Mouse (Mus musculus) limb, embryonic 10.5 days (tissue): ENCODE measurements around the gene Slc26a10. TPM values are rescaled to one million over a fixed set of nuclear protein-coding genes. Genes with fewer than 3 reads are reported as not detected.
A peak's percentile ranks its signal among the peaks of the same experiment; 100 is the strongest.

Experiments
- DNase-seq: peaks from one replicate; pipeline ENCODE4 v3.0.0-alpha.2; 2017; ENCODE audit warnings: low spot score
- H3K27ac ChIP-seq: fragments of 300-500 bp; sonication (generic); 2 replicates; pipeline ENCODE4 v1.5.1; 2016; ENCODE audit warnings: mild to moderate bottlenecking
- H3K27me3 ChIP-seq: fragments of 300-500 bp; sonication (generic); 2 replicates; pipeline ENCODE4 v1.6.1; 2016; ENCODE audit warnings: low read depth, mild to moderate bottlenecking; ENCODE audit not compliant: poor library complexity, severe bottlenecking
- H3K36me3 ChIP-seq: fragments of 300-500 bp; sonication (generic); 2 replicates; pipeline ENCODE4 v1.6.1; 2016; ENCODE audit warnings: mild to moderate bottlenecking, moderate library complexity
- H3K4me1 ChIP-seq: fragments of 300-500 bp; sonication (generic); 2 replicates; pipeline ENCODE4 v1.6.1; 2016
- H3K4me3 ChIP-seq: fragments of 300-500 bp; sonication (generic); 2 replicates; pipeline ENCODE4 v1.5.1; 2016; ENCODE audit warnings: mild to moderate bottlenecking, moderate library complexity
- H3K9me3 ChIP-seq: fragments of 300-500 bp; sonication (generic); replicated peaks from 2 replicates; pipeline ENCODE4 v1.6.1; 2016; ENCODE audit warnings: mild to moderate bottlenecking
- WGBS: fragments of 180-500 bp; shearing (Covaris S2); methylation state at CpG from one replicate; pipeline ENCODE4 v1.1.7; 2016; 5-methylcytosine and 5-hydroxymethylcytosine counted together
- polyA plus RNA-seq: library from polyadenylated mRNA; unstranded; fragments of >200 nt; fragmentation: Nextera tagmentation; extraction: Ambion mirVana; gene quantifications from 2 replicates; pipeline ENCODE4 v1.2.1, GENCODE M21; 2016

The Slc26a10 gene
- polyA plus RNA-seq, 1 experiment from 2014 or later: 3.4 TPM

- WGBS: 85% methylated on average over 7 of the region's 7 CpGs
- H3K36me3 ChIP-seq: no peaks in the 10 kb centered on the region
- H3K27me3 ChIP-seq: no peaks in the 10 kb centered on the region
Observed at GRCm38 (mm10) chr10:127127711-127128279, 52.6 kb downstream of the Slc26a10 start.

GRCm38 (mm10) chr10:127126579-127126978 lies 53.9 kb downstream of the Slc26a10 start:
- Histone ChIP-seq H3K4me3 (no peak overlapping the region), H3K9me3 (no peaks in the 10 kb centered on the region), H3K4me1 (peaks cover 14% of the 10 kb centered on the region), H3K27me3 (no peaks in the 10 kb centered on the region), H3K36me3 (no peaks in the 10 kb centered on the region), H3K27ac (no peak overlapping the region)
- WGBS: 88% methylated on average over 5 of the region's 5 CpGs
- no peak for DNase-seq

More at GRCm38 (mm10) chr10:127127711-127128279, 52.6 kb downstream of the Slc26a10 start:
- no peak for DNase-seq
- Histone ChIP-seq H3K9me3 (no peaks in the 10 kb centered on the region), H3K4me3 (no peak overlapping the region), H3K4me1 (peaks cover 8% of the 10 kb centered on the region), H3K27ac (no peak overlapping the region)

GRCm38 (mm10) chr10:127125210-127126001 lies 55.0 kb downstream of the Slc26a10 start:
- no peak for DNase-seq
- Histone ChIP-seq H3K4me3 (no peak overlapping the region), H3K4me1 (peaks cover 18% of the 10 kb centered on the region), H3K9me3 (no peaks in the 10 kb centered on the region), H3K27ac (no peak overlapping the region), H3K27me3 (no peaks in the 10 kb centered on the region), H3K36me3 (no peaks in the 10 kb centered on the region)
- 77% methylated on average over 9 of the region's 9 CpGs for WGBS

DNA sequence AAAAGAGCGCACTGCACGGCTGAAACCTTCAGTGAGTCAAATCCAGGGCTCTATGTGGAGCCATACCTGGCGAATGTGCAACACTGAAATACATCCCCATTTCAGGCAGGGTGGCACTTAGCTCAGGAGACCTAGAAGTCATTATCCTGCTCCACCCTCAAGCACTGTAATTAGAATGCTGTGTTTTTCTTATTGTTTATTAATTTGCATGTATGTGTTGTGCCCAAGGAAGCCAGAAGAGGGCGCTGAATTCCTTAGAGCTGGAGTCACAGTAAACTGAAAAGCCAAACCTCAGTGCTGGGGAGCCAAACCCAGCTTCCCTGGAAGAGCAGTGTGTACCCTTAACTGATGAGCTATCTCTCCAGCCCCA lies 57.0 kb downstream of the Slc26a10 start:
- no peaks in the 10 kb centered on the region for H3K27me3 ChIP-seq
- H3K27ac ChIP-seq: no peak overlapping the region; the same call in none of the 2 replicates
- no peaks in the 10 kb centered on the region for H3K9me3 ChIP-seq
- peaks cover 12% of the 10 kb centered on the region for H3K36me3 ChIP-seq
- DNase-seq: peak; percentile 72
- H3K4me3 ChIP-seq: peak overlapping the region; percentile 44
- H3K4me1 ChIP-seq: peaks cover 25% of the 10 kb centered on the region
- 12% methylated on average over 4 of the region's 4 CpGs for WGBS

DNA sequence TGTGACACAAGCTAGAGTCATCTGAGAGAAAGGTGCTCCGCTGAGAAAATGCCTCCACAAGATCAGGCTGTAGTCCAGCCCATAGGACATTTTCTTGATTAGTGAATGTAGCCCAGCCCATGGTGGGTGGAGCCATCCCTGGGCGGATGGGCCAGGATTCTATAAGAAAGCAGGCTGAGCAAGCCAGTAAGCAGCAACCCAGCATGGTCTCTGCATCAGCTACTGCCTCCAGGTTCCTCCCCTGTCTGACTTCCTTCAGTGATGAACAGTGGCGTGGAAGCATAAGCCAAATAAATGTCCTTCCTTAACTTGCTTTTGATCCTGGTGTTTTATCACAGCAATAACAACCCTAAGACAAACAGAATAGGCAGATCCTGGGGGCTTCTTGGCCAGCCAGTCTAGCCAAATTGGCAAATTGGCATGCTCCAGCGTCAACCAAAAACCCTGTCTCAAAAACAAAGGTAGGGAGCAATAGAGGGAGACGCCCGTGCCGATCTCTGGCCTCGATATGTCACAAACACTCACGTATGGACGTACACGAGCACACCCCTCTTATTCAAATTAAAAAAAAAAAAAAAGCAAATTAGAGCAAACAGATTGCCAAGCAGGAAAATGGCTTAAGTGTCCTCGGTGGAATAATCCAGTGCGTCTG lies 57.5 kb downstream of the Slc26a10 start:
- Histone ChIP-seq H3K4me3 (peak overlapping the region; percentile 44), H3K4me1 (peaks cover 25% of the 10 kb centered on the region), H3K27me3 (no peaks in the 10 kb centered on the region), H3K9me3 (no peaks in the 10 kb centered on the region), H3K36me3 (peaks cover 17% of the 10 kb centered on the region), H3K27ac (peak overlapping the region; percentile 50)
- peak; percentile 52 for DNase-seq
- WGBS: 15% methylated on average over 13 of the region's 13 CpGs

DNA sequence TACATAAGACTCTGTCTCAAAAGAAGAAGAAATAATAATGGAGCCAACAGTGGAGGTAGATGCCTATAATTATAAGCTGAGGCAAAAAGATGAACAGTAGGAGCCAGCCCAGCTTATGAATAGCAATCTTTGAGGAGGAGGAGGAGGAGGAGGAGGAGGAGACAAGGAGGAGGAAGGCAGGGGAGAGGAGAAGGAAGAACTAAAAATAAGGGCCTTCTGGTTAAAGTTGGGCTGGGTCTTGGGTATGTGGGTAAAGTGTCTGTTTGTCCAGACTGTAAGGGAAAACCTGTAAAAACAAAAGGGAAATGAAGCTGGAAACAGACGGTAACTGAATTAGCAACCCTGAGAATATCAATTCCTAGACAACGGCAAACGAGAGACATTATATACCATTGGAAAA lies 58.4 kb downstream of the Slc26a10 start:
- Histone ChIP-seq H3K9me3 (no peaks in the 10 kb centered on the region), H3K36me3 (peaks cover 25% of the 10 kb centered on the region), H3K27ac (no peak overlapping the region), H3K4me3 (no peak overlapping the region), H3K4me1 (peaks cover 25% of the 10 kb centered on the region), H3K27me3 (no peaks in the 10 kb centered on the region)
- DNase-seq: no peak
- 90% methylated on average over 3 of the region's 3 CpGs for WGBS

Other genes starting within 250 kb of the Slc26a10 start
- 45.9 and 59.0 TPM in 2 replicates for gene Ctdsp2, start 201.9 kb downstream of the Slc26a10 start, polyA plus RNA-seq
- 0.05 and 0.06 TPM in 2 replicates for gene Avil, start 179.9 kb downstream of the Slc26a10 start, polyA plus RNA-seq
- gene Tsfm, start 149.8 kb downstream of the Slc26a10 start, polyA plus RNA-seq: 109 and 114 TPM in 2 replicates
- gene Mettl1, start 139.2 kb downstream of the Slc26a10 start, polyA plus RNA-seq: 60.2 and 64.6 TPM in 2 replicates
- 0.33 and 0.34 TPM in 2 replicates for gene Eef1akmt3, start 139.1 kb downstream of the Slc26a10 start, polyA plus RNA-seq
- 0.11 and 0.24 TPM in 2 replicates for gene Cyp27b1, start 132.4 kb downstream of the Slc26a10 start, polyA plus RNA-seq
- 0.33 and 0.79 TPM in 2 replicates for gene March9, start 120.5 kb downstream of the Slc26a10 start, polyA plus RNA-seq
- gene Cdk4, start 117.1 kb downstream of the Slc26a10 start, polyA plus RNA-seq: 3,142 and 3,162 TPM in 2 replicates
- gene Tspan31, start 110.4 kb downstream of the Slc26a10 start, polyA plus RNA-seq: 169 and 181 TPM in 2 replicates
- 0.03 TPM in 1 of 2 replicates, not detected in the other for gene Agap2, start 105.4 kb downstream of the Slc26a10 start, polyA plus RNA-seq
- 41.3 and 49.7 TPM in 2 replicates for gene Os9, start 59.5 kb downstream of the Slc26a10 start, polyA plus RNA-seq
- gene B4galnt1, start 15.4 kb downstream of the Slc26a10 start, polyA plus RNA-seq: 2.8 and 3.4 TPM in 2 replicates
- 25.8 and 36.3 TPM in 2 replicates for gene Arhgef25, start 9.4 kb upstream of the Slc26a10 start, polyA plus RNA-seq
- gene Dtx3, start 15.1 kb upstream of the Slc26a10 start, polyA plus RNA-seq: 91.4 and 122 TPM in 2 replicates
- gene Pip4k2c, start 30.9 kb upstream of the Slc26a10 start, polyA plus RNA-seq: 25.0 and 27.8 TPM in 2 replicates
- gene Kif5a, start 82.7 kb upstream of the Slc26a10 start, polyA plus RNA-seq: 1.4 and 2.2 TPM in 2 replicates
- 185 and 194 TPM in 2 replicates for gene Dctn2, start 85.7 kb upstream of the Slc26a10 start, polyA plus RNA-seq
- gene Mbd6, start 108.4 kb upstream of the Slc26a10 start, polyA plus RNA-seq: 16.7 and 18.8 TPM in 2 replicates
- gene Mars, start 131.1 kb upstream of the Slc26a10 start, polyA plus RNA-seq: 170 and 205 TPM in 2 replicates
- gene Arhgap9, start 141.3 kb upstream of the Slc26a10 start, polyA plus RNA-seq: 5.5 and 5.9 TPM in 2 replicates
- 10.9 and 11.7 TPM in 2 replicates for gene Gli1, start 161.3 kb upstream of the Slc26a10 start, polyA plus RNA-seq
- 0.13 TPM in 1 of 2 replicates, not detected in the other for gene Inhbe, start 173.8 kb upstream of the Slc26a10 start, polyA plus RNA-seq
- gene Inhbc, start 189.8 kb upstream of the Slc26a10 start, polyA plus RNA-seq: 0.10 and 0.23 TPM in 2 replicates
- 35.0 and 39.5 TPM in 2 replicates for gene R3hdm2, start 199.7 kb upstream of the Slc26a10 start, polyA plus RNA-seq